Mouse (Mus musculus): Measurements from ENCODE around the gene Wars2.

Gene Wars2

GRCm38 (mm10) chr3:99140940-99141854 lies at the start of gene Wars2:
Gene Wars2, plus strand, starts transcription at chr3:99141068.
- peak; percentile 34 for DNase-seq (ENCODE audit: extremely low read depth, low read depth, low spot score)

- DNase-seq (ENCODE audit: extremely low read depth, low read depth, low spot score) = no peak
Measured at GRCm38 (mm10) chr3:99096816-99097215, 44.1 kb upstream of the Wars2 start.

- no peak for DNase-seq (ENCODE audit: extremely low read depth, low read depth, low spot score)
Measured at GRCm38 (mm10) chr3:99110353-99111213, 30.3 kb upstream of the Wars2 start.

- no peak for DNase-seq (ENCODE audit: extremely low read depth, low read depth, low spot score)
Measured at GRCm38 (mm10) chr3:99111214-99111608, 29.7 kb upstream of the Wars2 start.

- DNase-seq (ENCODE audit: extremely low read depth, low read depth, low spot score) = no peak
Measured at GRCm38 (mm10) chr3:99113266-99113837, 27.5 kb upstream of the Wars2 start.

- no peak for DNase-seq (ENCODE audit: extremely low read depth, low read depth, low spot score)
Measured at GRCm38 (mm10) chr3:99120942-99121341, 19.9 kb upstream of the Wars2 start.

- no peak for DNase-seq (ENCODE audit: extremely low read depth, low read depth, low spot score)
Measured at GRCm38 (mm10) chr3:99130521-99130920, 10.3 kb upstream of the Wars2 start.

GRCm38 (mm10) chr3:99131973-99132372 lies 8.9 kb upstream of the Wars2 start:
- DNase-seq (ENCODE audit: extremely low read depth, low read depth, low spot score) = no peak

- no peak for DNase-seq (ENCODE audit: extremely low read depth, low read depth, low spot score)
Measured at GRCm38 (mm10) chr3:99133913-99134312, 7.0 kb upstream of the Wars2 start.

- no peak for DNase-seq (ENCODE audit: extremely low read depth, low read depth, low spot score)
Measured at GRCm38 (mm10) chr3:99147886-99148285, 7.0 kb downstream of the Wars2 start.

- DNase-seq (ENCODE audit: extremely low read depth, low read depth, low spot score) = no peak
Measured at GRCm38 (mm10) chr3:99149035-99149434, 8.2 kb downstream of the Wars2 start.

GRCm38 (mm10) chr3:99156286-99156685 lies 15.4 kb downstream of the Wars2 start:
- DNase-seq (ENCODE audit: extremely low read depth, low read depth, low spot score) = no peak

GRCm38 (mm10) chr3:99156987-99157386 lies 16.1 kb downstream of the Wars2 start:
- no peak for DNase-seq (ENCODE audit: extremely low read depth, low read depth, low spot score)

GRCm38 (mm10) chr3:99157451-99158015 lies 16.7 kb downstream of the Wars2 start:
- no peak for DNase-seq (ENCODE audit: extremely low read depth, low read depth, low spot score)

- DNase-seq (ENCODE audit: extremely low read depth, low read depth, low spot score) = no peak
Measured at GRCm38 (mm10) chr3:99160016-99160415, 19.1 kb downstream of the Wars2 start.

- DNase-seq (ENCODE audit: extremely low read depth, low read depth, low spot score) = no peak
Measured at GRCm38 (mm10) chr3:99162191-99162590, 21.3 kb downstream of the Wars2 start.

GRCm38 (mm10) chr3:99167734-99168133 lies 26.9 kb downstream of the Wars2 start:
- no peak for DNase-seq (ENCODE audit: extremely low read depth, low read depth, low spot score)

GRCm38 (mm10) chr3:99173178-99173577 lies 32.3 kb downstream of the Wars2 start:
- DNase-seq (ENCODE audit: extremely low read depth, low read depth, low spot score) = no peak

- no peak for DNase-seq (ENCODE audit: extremely low read depth, low read depth, low spot score)
Measured at GRCm38 (mm10) chr3:99174658-99175304, 33.9 kb downstream of the Wars2 start.

GRCm38 (mm10) chr3:99183355-99184016 lies 42.6 kb downstream of the Wars2 start:
- DNase-seq (ENCODE audit: extremely low read depth, low read depth, low spot score) = no peak
